Mouse (Mus musculus): ENCODE data around the gene Zfp423. TPM values are rescaled to one million over a fixed set of nuclear protein-coding genes. Genes with fewer than 3 reads are reported as not detected.

Zfp423 gene
- polyA plus RNA-seq, 1 experiment, result 38.1 TPM

GRCm38 (mm10) chr8:87960061-87960749 lies 810 bp upstream of the Zfp423 start:
- H3K4me1 ChIP-seq (ENCODE audit: control insufficient read depth, insufficient read depth, low read length), result peaks cover 13% of the 10 kb centered on the region; the same call in 1 of the 2 replicates
- under 1% methylated on average over 66 of the region's 76 CpGs for WGBS
- H3K4me3 ChIP-seq (replicated peaks; ENCODE audit: insufficient read depth, low read depth, low read length), result peak overlapping the region; percentile 97
- TF ChIP-seq CTCF (IDR thresholded peaks at IDR 0.05; ENCODE audit: borderline replicate concordance, insufficient read depth, low read depth, low read length) (peak; percentile 65), POLR2A (IDR thresholded peaks at IDR 0.05; ENCODE audit: borderline replicate concordance, insufficient read depth, low read length) (0 out of 2 replicates have a peak, but pooled peaks have one; percentile 24)
- no peaks in the 10 kb centered on the region for H3K27me3 ChIP-seq (ENCODE audit: control insufficient read depth, insufficient read depth, low read length)
- DNase-seq, result peak; percentile 87 to 89
- peak overlapping the region; percentile 90 for H3K27ac ChIP-seq (ENCODE audit: insufficient read depth, low read length)

GRCm38 (mm10) chr8:87958451-87959319 lies 710 bp downstream of the Zfp423 start:
- H3K4me3 ChIP-seq (replicated peaks; ENCODE audit: insufficient read depth, low read depth, low read length), result peak overlapping the region; percentile 66
- peak overlapping the region; percentile 76 for H3K27ac ChIP-seq (ENCODE audit: insufficient read depth, low read length)
- DNase-seq, result peak; percentile 84 to 85
- no peaks in the 10 kb centered on the region for H3K27me3 ChIP-seq (ENCODE audit: control insufficient read depth, insufficient read depth, low read length)
- under 1% methylated on average over 93 of the region's 115 CpGs for WGBS
- TF ChIP-seq CTCF (IDR thresholded peaks at IDR 0.05; ENCODE audit: borderline replicate concordance, insufficient read depth, low read depth, low read length) (no peak), POLR2A (IDR thresholded peaks at IDR 0.05; ENCODE audit: borderline replicate concordance, insufficient read depth, low read length) (no peak)
- peaks cover 17% of the 10 kb centered on the region; the same call in 1 of the 2 replicates for H3K4me1 ChIP-seq (ENCODE audit: control insufficient read depth, insufficient read depth, low read length)

GRCm38 (mm10) chr8:87957871-87958450 lies 1.4 kb downstream of the Zfp423 start:
- TF ChIP-seq CTCF (IDR thresholded peaks at IDR 0.05; ENCODE audit: borderline replicate concordance, insufficient read depth, low read depth, low read length) (no peak), POLR2A (IDR thresholded peaks at IDR 0.05; ENCODE audit: borderline replicate concordance, insufficient read depth, low read length) (no peak)
- peak in 1 of 2 experiments; percentile 40 for DNase-seq
- 16% methylated on average over 20 of the region's 20 CpGs for WGBS
- Histone ChIP-seq H3K27ac (ENCODE audit: insufficient read depth, low read length) (peak overlapping the region; percentile 65), H3K27me3 (ENCODE audit: control insufficient read depth, insufficient read depth, low read length) (no peaks in the 10 kb centered on the region), H3K4me1 (ENCODE audit: control insufficient read depth, insufficient read depth, low read length) (peaks cover 17% of the 10 kb centered on the region; the same call in 1 of the 2 replicates), H3K4me3 (replicated peaks; ENCODE audit: insufficient read depth, low read depth, low read length) (peak overlapping the region; percentile 66)

- peak; percentile 30 to 73 for DNase-seq
- Histone ChIP-seq H3K4me1 (ENCODE audit: control insufficient read depth, insufficient read depth, low read length) (peaks cover 18% of the 10 kb centered on the region; the same call in 1 of the 2 replicates), H3K27ac (ENCODE audit: insufficient read depth, low read length) (no peak overlapping the region), H3K4me3 (replicated peaks; ENCODE audit: insufficient read depth, low read depth, low read length) (no peak overlapping the region), H3K27me3 (ENCODE audit: control insufficient read depth, insufficient read depth, low read length) (no peaks in the 10 kb centered on the region)
- no peak for TF ChIP-seq CTCF (IDR thresholded peaks at IDR 0.05; ENCODE audit: borderline replicate concordance, insufficient read depth, low read depth, low read length)
- no peak for TF ChIP-seq POLR2A (IDR thresholded peaks at IDR 0.05; ENCODE audit: borderline replicate concordance, insufficient read depth, low read length)
- 9% methylated on average over 5 of the region's 5 CpGs for WGBS
These were observed 3.4 kb downstream of the Zfp423 start for GRCm38 (mm10) chr8:87956001-87956400.

GRCm38 (mm10) chr8:87953473-87953872 lies 5.9 kb downstream of the Zfp423 start:
- H3K27ac ChIP-seq (ENCODE audit: insufficient read depth, low read length), result no peak overlapping the region
- no peak for DNase-seq

GRCm38 (mm10) chr8:87952298-87952697 lies 7.1 kb downstream of the Zfp423 start:
- Histone ChIP-seq H3K4me3 (replicated peaks; ENCODE audit: insufficient read depth, low read depth, low read length) (no peak overlapping the region), H3K27ac (ENCODE audit: insufficient read depth, low read length) (no peak overlapping the region), H3K27me3 (ENCODE audit: control insufficient read depth, insufficient read depth, low read length) (no peaks in the 10 kb centered on the region), H3K4me1 (ENCODE audit: control insufficient read depth, insufficient read depth, low read length) (peaks cover 18% of the 10 kb centered on the region; the same call in 1 of the 2 replicates)
- 35% methylated on average over 6 of the region's 6 CpGs for WGBS
- peak in 1 of 2 experiments; percentile 38 for DNase-seq
- TF ChIP-seq CTCF (IDR thresholded peaks at IDR 0.05; ENCODE audit: borderline replicate concordance, insufficient read depth, low read depth, low read length) (no peak), POLR2A (IDR thresholded peaks at IDR 0.05; ENCODE audit: borderline replicate concordance, insufficient read depth, low read length) (no peak)

More at GRCm38 (mm10) chr8:87953473-87953872, 5.9 kb downstream of the Zfp423 start:
- H3K4me1 ChIP-seq (ENCODE audit: control insufficient read depth, insufficient read depth, low read length), result peaks cover 18% of the 10 kb centered on the region; the same call in 1 of the 2 replicates
- 83% methylated on average over 5 of the region's 5 CpGs for WGBS
- H3K4me3 ChIP-seq (replicated peaks; ENCODE audit: insufficient read depth, low read depth, low read length), result no peak overlapping the region
- no peaks in the 10 kb centered on the region for H3K27me3 ChIP-seq (ENCODE audit: control insufficient read depth, insufficient read depth, low read length)
- no peak for TF ChIP-seq CTCF (IDR thresholded peaks at IDR 0.05; ENCODE audit: borderline replicate concordance, insufficient read depth, low read depth, low read length)
- TF ChIP-seq POLR2A (IDR thresholded peaks at IDR 0.05; ENCODE audit: borderline replicate concordance, insufficient read depth, low read length), result no peak

- WGBS, result 60% methylated on average over 5 of the region's 5 CpGs
- H3K27me3 ChIP-seq (ENCODE audit: control insufficient read depth, insufficient read depth, low read length), result no peaks in the 10 kb centered on the region
- TF ChIP-seq POLR2A (IDR thresholded peaks at IDR 0.05; ENCODE audit: borderline replicate concordance, insufficient read depth, low read length), result no peak
- no peak for TF ChIP-seq CTCF (IDR thresholded peaks at IDR 0.05; ENCODE audit: borderline replicate concordance, insufficient read depth, low read depth, low read length)
- peak in 1 of 2 experiments; percentile 46 for DNase-seq
- peaks cover 23% of the 10 kb centered on the region for H3K4me1 ChIP-seq (ENCODE audit: control insufficient read depth, insufficient read depth, low read length)
- H3K27ac ChIP-seq (ENCODE audit: insufficient read depth, low read length), result no peak overlapping the region
- no peak overlapping the region for H3K4me3 ChIP-seq (replicated peaks; ENCODE audit: insufficient read depth, low read depth, low read length)
These were observed 15.0 kb downstream of the Zfp423 start for GRCm38 (mm10) chr8:87944225-87944934.

All from cerebellum, adult 2 months (tissue).